Mouse (Mus musculus): Measurements from ENCODE around the gene Sdad1.

DNA sequence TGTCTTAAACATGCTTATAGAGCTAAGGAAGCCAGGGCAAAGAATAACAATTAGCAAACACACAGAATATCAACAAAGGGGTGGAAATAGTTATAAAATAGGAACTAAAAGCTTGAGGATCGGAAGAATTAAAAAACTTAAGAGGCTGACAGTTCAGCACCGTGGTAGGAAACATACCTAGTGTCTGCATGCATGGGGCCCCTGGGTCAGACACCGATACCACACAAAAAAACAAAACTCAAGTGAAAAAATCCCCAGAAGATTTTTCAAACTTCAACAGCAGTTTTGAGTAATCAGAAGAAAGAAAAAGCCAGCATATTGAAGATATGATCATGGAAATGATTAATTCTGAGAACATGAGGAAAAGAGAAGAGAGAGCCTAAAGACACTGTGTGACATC, 26.5 kb upstream of the Sdad1 start:
- TF ChIP-seq FLI1 (IDR thresholded peaks at IDR 0.05; ENCODE audit: low read length), result no peak
- TF ChIP-seq GATA1 (IDR thresholded peaks at IDR 0.05; ENCODE audit: borderline replicate concordance, low read length), result no peak

Measured in megakaryocyte, embryonic 14.5 days (primary cell).